Mouse (Mus musculus): ENCODE data around the gene Gm5580. TPM values are rescaled to one million over a fixed set of nuclear protein-coding genes. Genes with fewer than 3 reads are reported as not detected.
"Not testable (repeated sequence)": the region's sequence is repeated elsewhere in the genome, so short reads cannot be mapped to it uniquely, and the experiment has no call there.

Gene Gm5580
- polyA plus RNA-seq, 1 experiment from 2014 or later: 0.53 TPM

DNA sequence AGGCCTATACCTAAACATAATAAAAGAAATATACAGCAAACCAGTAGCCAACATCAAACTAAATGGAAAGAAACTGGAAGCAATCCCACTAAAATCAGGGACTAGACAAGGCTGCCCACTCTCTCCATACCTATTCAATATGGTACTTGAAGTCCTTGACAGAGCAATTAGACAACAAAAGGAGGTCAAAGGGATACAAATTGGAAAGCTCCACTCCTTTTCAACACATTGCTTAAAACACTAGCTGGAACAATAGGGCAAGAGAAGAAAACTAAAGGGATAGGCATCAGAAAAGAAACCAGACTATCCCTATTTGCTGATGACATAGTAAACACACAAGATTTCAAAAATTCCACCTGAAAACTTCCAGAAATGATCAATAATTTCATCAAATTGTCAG, 50.0 kb downstream of the Gm5580 start:
- H3K36me3 ChIP-seq (ENCODE audit: control insufficient read depth, insufficient read depth, low read length); H3K4me2 ChIP-seq (ENCODE audit: low read depth, low read length); H3K9ac ChIP-seq (ENCODE audit: low read depth, low read length); H3K9me3 ChIP-seq (ENCODE audit: control insufficient read depth, low read length); H3K4me1 ChIP-seq (ENCODE audit: control insufficient read depth, insufficient read depth, low read length); ATAC-seq; H3K27ac ChIP-seq (ENCODE audit: low read length); H3K27me3 ChIP-seq (replicated peaks; ENCODE audit: control insufficient read depth, insufficient read depth, low read length); H3K4me3 ChIP-seq (ENCODE audit: low read length): not testable (repeated sequence)

Other genes with a start within 250 kb of the Gm5580 start
- gene March8, start 213.1 kb upstream of the Gm5580 start, polyA plus RNA-seq (2015; fragmentation: Nextera tagmentation; extraction: Ambion mirVana): 29.9 and 33.0 TPM in 2 replicates
- gene Alox5, start 90.0 kb upstream of the Gm5580 start, polyA plus RNA-seq (2015; fragmentation: Nextera tagmentation; extraction: Ambion mirVana): 2.0 TPM in 2 replicates
- not detected in 2 replicates for gene Olfr211, start 62.0 kb upstream of the Gm5580 start, polyA plus RNA-seq (2015; fragmentation: Nextera tagmentation; extraction: Ambion mirVana)
- not detected in 2 replicates for gene Olfr212, start 44.6 kb upstream of the Gm5580 start, polyA plus RNA-seq (2015; fragmentation: Nextera tagmentation; extraction: Ambion mirVana)
- gene Olfr213, start 12.7 kb upstream of the Gm5580 start, polyA plus RNA-seq (2015; fragmentation: Nextera tagmentation; extraction: Ambion mirVana): not detected in 2 replicates
- gene Olfr214, start 3.1 kb downstream of the Gm5580 start, polyA plus RNA-seq (2015; fragmentation: Nextera tagmentation; extraction: Ambion mirVana): not detected in 2 replicates
- not detected in 2 replicates for gene Olfr215, start 33.1 kb downstream of the Gm5580 start, polyA plus RNA-seq (2015; fragmentation: Nextera tagmentation; extraction: Ambion mirVana)
- 93.5 and 102 TPM in 2 replicates for gene Zfp422, start 77.9 kb downstream of the Gm5580 start, polyA plus RNA-seq (2015; fragmentation: Nextera tagmentation; extraction: Ambion mirVana)
- 26.3 and 27.2 TPM in 2 replicates for gene Depp1, start 99.5 kb downstream of the Gm5580 start, polyA plus RNA-seq (2015; fragmentation: Nextera tagmentation; extraction: Ambion mirVana)
- 8.6 and 9.2 TPM in 2 replicates for gene Rassf4, start 122.8 kb downstream of the Gm5580 start, polyA plus RNA-seq (2015; fragmentation: Nextera tagmentation; extraction: Ambion mirVana)
- gene Tmem72, start 165.8 kb downstream of the Gm5580 start, polyA plus RNA-seq (2015; fragmentation: Nextera tagmentation; extraction: Ambion mirVana): 0.06 and 0.07 TPM in 2 replicates

Data from intestine, embryonic 16.5 days (tissue).